Comparison of ENCODE assay signal across 9 mouse cellular contexts in genomic region chr17:48274885-48275284, GRCm38 (mm10). TPM values are rescaled to one million over a fixed set of nuclear protein-coding genes. Genes with fewer than 3 reads are reported as not detected.
DNase-seq lines count a peak whose midpoint lies in the region; ATAC-seq lines count a peak whose summit lies in the region.
"Had no signal": no experiment of that assay in that cellular context is flagged by ENCODE, and none has a peak within 500 bp of the region (broad histone marks: within the 10 kb centered on the region; RNA-seq: fewer than 3 reads in every experiment).

No protein-coding gene starts in this region.

- ATAC-seq in liver, embryonic 16.5 days (ENCODE audit: low read depth) = no peak

- H3K4me2 ChIP-seq in liver, embryonic 16.5 days (ENCODE audit: low read depth, low read length) = no peak overlapping the region

- WGBS in large intestine, adult 2 months = 34% methylated on average over 6 of the region's 6 CpGs
- WGBS in liver, embryonic 16.5 days (ENCODE audit: insufficient replicate concordance) = 19% methylated on average over 6 of the region's 6 CpGs

- peak; percentile 90 to 91 for DNase-seq in B cell, adult 2 months
- DNase-seq in R1 (ENCODE audit: low read depth, low spot score) = peak; percentile 89
- DNase-seq in cerebellum, postnatal 36 days = peak; percentile 71 to 78
- peak; percentile 82 for DNase-seq in gastrocnemius, postnatal 10 days
- DNase-seq in large intestine, adult 2 months (ENCODE audit: low read depth, low spot score) = peak; percentile 33
- DNase-seq in ovary, postnatal 36 days (ENCODE audit: low spot score) = peak; percentile 59
- peak; percentile 80 for DNase-seq in thymus, postnatal 25 days

- no peak overlapping the region for H3K4me3 ChIP-seq in liver, embryonic 16.5 days (ENCODE audit: low read depth, low read length)
- H3K4me3 ChIP-seq: limb, embryonic 12.5 days had no signal

- no peak overlapping the region for H3K9ac ChIP-seq in liver, embryonic 16.5 days (ENCODE audit: low read depth, low read length)
- H3K9ac ChIP-seq: limb, embryonic 12.5 days had no signal

- no peaks in the 10 kb centered on the region for H3K9me3 ChIP-seq in liver, embryonic 16.5 days (replicated peaks; ENCODE audit: control insufficient read depth, low read length)
- H3K9me3 ChIP-seq: limb, embryonic 12.5 days had no signal

- peak overlapping the region; percentile 70 for H3K27ac ChIP-seq in liver, embryonic 16.5 days (ENCODE audit: low read length)
- H3K27ac ChIP-seq: limb, embryonic 12.5 days had no signal

- peaks cover 60% of the 10 kb centered on the region for H3K4me1 ChIP-seq in liver, embryonic 16.5 days (ENCODE audit: control insufficient read depth, low read depth, low read length)
- H3K4me1 ChIP-seq: limb, embryonic 12.5 days had no signal

- no peaks in the 10 kb centered on the region for H3K27me3 ChIP-seq in liver, embryonic 16.5 days (ENCODE audit: control insufficient read depth, insufficient read depth, low read depth, low read length)
- H3K27me3 ChIP-seq: limb, embryonic 12.5 days had no signal

- H3K36me3 ChIP-seq in liver, embryonic 16.5 days (ENCODE audit: control insufficient read depth, insufficient read depth) = no peaks in the 10 kb centered on the region
- H3K36me3 ChIP-seq: limb, embryonic 12.5 days had no signal

RNA-seq across cellular contexts. Expression of gene Treml4, which starts 10.8 kb away (rescaled TPM):
- total RNA-seq in gastrocnemius, postnatal 10 days (2021) = under 1 TPM in 1 of 2 experiments, not detected in 1; 0.36 TPM
- polyA plus RNA-seq in large intestine, adult 2 months (2012; rRNA removed) = 1.7 and 2.8 TPM in 2 replicates
- 4.6 and 5.0 TPM in 2 replicates for polyA plus RNA-seq in liver, embryonic 16.5 days (2015; fragmentation: Nextera tagmentation; extraction: Ambion mirVana)
- polyA plus RNA-seq: limb, embryonic 12.5 days had no signal

RNA-seq across cellular contexts. Expression of gene Treml2, which starts 24.4 kb away (rescaled TPM):
- total RNA-seq in gastrocnemius, postnatal 10 days (2021) = under 1 TPM in 1 of 2 experiments, not detected in 1; 0.18 TPM
- 2.5 and 2.8 TPM in 2 replicates for polyA plus RNA-seq in large intestine, adult 2 months (2012; rRNA removed)
- 3.4 and 3.5 TPM in 2 replicates for polyA plus RNA-seq in liver, embryonic 16.5 days (2015; fragmentation: Nextera tagmentation; extraction: Ambion mirVana)

RNA-seq across cellular contexts. Expression of gene Trem3, which starts 27.3 kb away (rescaled TPM):
- under 1 TPM in 1 of 2 experiments, not detected in 1; 0.27 TPM for total RNA-seq in gastrocnemius, postnatal 10 days (2021)
- polyA plus RNA-seq in large intestine, adult 2 months (2012; rRNA removed) = 0.11 TPM in 1 of 2 replicates, not detected in the other
- polyA plus RNA-seq in liver, embryonic 16.5 days (2015; fragmentation: Nextera tagmentation; extraction: Ambion mirVana) = 9.0 TPM in 2 replicates
- polyA plus RNA-seq: limb, embryonic 12.5 days had no signal

RNA-seq across cellular contexts. Expression of gene B430306N03Rik, which starts 41.1 kb away (rescaled TPM):
- total RNA-seq in gastrocnemius, postnatal 10 days (2021) = under 1 TPM; 0.05 to 0.34 TPM
- polyA plus RNA-seq in large intestine, adult 2 months (2012; rRNA removed) = 0.53 and 0.81 TPM in 2 replicates
- polyA plus RNA-seq in liver, embryonic 16.5 days (2015; fragmentation: Nextera tagmentation; extraction: Ambion mirVana) = 4.0 and 4.1 TPM in 2 replicates

RNA-seq across cellular contexts. Expression of gene Trem1, which starts 42.3 kb away (rescaled TPM):
- under 1 TPM in 1 of 2 experiments, not detected in 1; 0.11 TPM for total RNA-seq in gastrocnemius, postnatal 10 days (2021)
- 0.21 and 0.37 TPM in 2 replicates for polyA plus RNA-seq in large intestine, adult 2 months (2012; rRNA removed)
- polyA plus RNA-seq in liver, embryonic 16.5 days (2015; fragmentation: Nextera tagmentation; extraction: Ambion mirVana) = 1.6 TPM in 2 replicates
- polyA plus RNA-seq: limb, embryonic 12.5 days had no signal

Comparison
In these comparisons a context has a peak if more than half of its experiments do, and no peak if none do; other contexts are left out.
1. DNase-seq: peak in every context shown above with its lines; median percentile 90 in B cell, adult 2 months; 89 in R1; 82 in gastrocnemius, postnatal 10 days; 80 in thymus, postnatal 25 days; 74 in cerebellum, postnatal 36 days; 59 in ovary, postnatal 36 days; 33 in large intestine, adult 2 months.